Mouse (Mus musculus) stomach, postnatal 0 days (tissue): ENCODE results near the gene Lmntd1.

Experiments used
- CTCF ChIP-seq: IDR thresholded peaks from 2 replicates; pipeline ENCODE4 v1.5.1; 2016; ENCODE audit warnings: antibody characterized with exemption, low read depth, mild to moderate bottlenecking, moderate library complexity
- EP300 ChIP-seq: optimal IDR thresholded peaks from 2 replicates; pipeline ENCODE3; 2016; ENCODE audit warnings: antibody characterized with exemption

GRCm38 (mm10) chr6:145335876-145336768 lies 278.0 kb downstream of the Lmntd1 start:
- TF ChIP-seq CTCF (no peak), EP300 (no peak)
